Mouse (Mus musculus): ENCODE data around the gene Cnn3. TPM values are rescaled to one million over a fixed set of nuclear protein-coding genes. Genes with fewer than 3 reads are reported as not detected.

Gene Cnn3
- polyA plus RNA-seq, 1 experiment from 2014 or later = 941 TPM

GRCm38 (mm10) chr3:121504927-121505487 lies 78.7 kb downstream of the Cnn3 start:
- H3K36me3 ChIP-seq = no peaks in the 10 kb centered on the region
- no peak overlapping the region for H3K27ac ChIP-seq
- no peak overlapping the region for H3K4me3 ChIP-seq
- H3K9me3 ChIP-seq = no peaks in the 10 kb centered on the region
- H3K27me3 ChIP-seq = no peaks in the 10 kb centered on the region
- no peak for ATAC-seq (ENCODE audit: insufficient number of reproducible peaks, insufficient read depth, low FRiP score, low TSS enrichment)
- no peak overlapping the region for H3K9ac ChIP-seq
- H3K4me1 ChIP-seq = no peaks in the 10 kb centered on the region
- no peak overlapping the region for H3K4me2 ChIP-seq (replicated peaks)
- WGBS = 69% methylated on average over 8 of the region's 8 CpGs

GRCm38 (mm10) chr3:121506175-121506574 lies 79.9 kb downstream of the Cnn3 start:
- 82% methylated on average over 8 of the region's 8 CpGs for WGBS
- no peak for ATAC-seq (ENCODE audit: insufficient number of reproducible peaks, insufficient read depth, low FRiP score, low TSS enrichment)
- Histone ChIP-seq H3K4me2 (replicated peaks) (no peak overlapping the region), H3K4me3 (no peak overlapping the region), H3K9ac (no peak overlapping the region), H3K27ac (no peak overlapping the region), H3K9me3 (no peaks in the 10 kb centered on the region), H3K4me1 (no peaks in the 10 kb centered on the region), H3K36me3 (no peaks in the 10 kb centered on the region), H3K27me3 (no peaks in the 10 kb centered on the region)

GRCm38 (mm10) chr3:121506756-121507155 lies 80.5 kb downstream of the Cnn3 start:
- H3K4me3 ChIP-seq = no peak overlapping the region
- no peaks in the 10 kb centered on the region for H3K9me3 ChIP-seq
- 89% methylated on average over 7 of the region's 7 CpGs for WGBS
- no peak overlapping the region for H3K27ac ChIP-seq
- H3K27me3 ChIP-seq = no peaks in the 10 kb centered on the region
- no peaks in the 10 kb centered on the region for H3K36me3 ChIP-seq
- H3K4me2 ChIP-seq (replicated peaks) = no peak overlapping the region
- H3K9ac ChIP-seq = no peak overlapping the region
- no peak for ATAC-seq (ENCODE audit: insufficient number of reproducible peaks, insufficient read depth, low FRiP score, low TSS enrichment)
- no peaks in the 10 kb centered on the region for H3K4me1 ChIP-seq

- ATAC-seq (ENCODE audit: insufficient number of reproducible peaks, insufficient read depth, low FRiP score, low TSS enrichment) = no peak
- H3K9me3 ChIP-seq = no peaks in the 10 kb centered on the region
- H3K36me3 ChIP-seq = no peaks in the 10 kb centered on the region
- no peaks in the 10 kb centered on the region for H3K27me3 ChIP-seq
- H3K4me1 ChIP-seq = no peaks in the 10 kb centered on the region
- 94% methylated on average over 14 of the region's 14 CpGs for WGBS
- no peak overlapping the region for H3K9ac ChIP-seq
- H3K4me3 ChIP-seq = no peak overlapping the region
- H3K27ac ChIP-seq = no peak overlapping the region
- no peak overlapping the region for H3K4me2 ChIP-seq (replicated peaks)
Observed at GRCm38 (mm10) chr3:121507678-121508077, 81.4 kb downstream of the Cnn3 start.

Other genes with a start within 250 kb of the Cnn3 start
- 0.90 and 1.0 TPM in 2 replicates for gene Tmem56, start 143.4 kb upstream of the Cnn3 start, polyA plus RNA-seq (2016; fragmentation: Nextera tagmentation; extraction: Ambion mirVana)
- gene Alg14, start 134.7 kb upstream of the Cnn3 start, polyA plus RNA-seq (2016; fragmentation: Nextera tagmentation; extraction: Ambion mirVana) = 31.1 and 33.6 TPM in 2 replicates
- gene Slc44a3, start 105.9 kb downstream of the Cnn3 start, polyA plus RNA-seq (2016; fragmentation: Nextera tagmentation; extraction: Ambion mirVana) = 1.5 and 1.6 TPM in 2 replicates
- not detected in 2 replicates for gene 4930432M17Rik, start 244.3 kb downstream of the Cnn3 start, polyA plus RNA-seq (2016; fragmentation: Nextera tagmentation; extraction: Ambion mirVana)